Mouse (Mus musculus) C2C12 (cell line): ENCODE measurements around the gene Cd3eap. TPM values are rescaled to one million over a fixed set of nuclear protein-coding genes. Genes with fewer than 3 reads are reported as not detected.

ENCODE experiments used
- H3K27me3 ChIP-seq: one replicate; pipeline ENCODE4 v1.6.1; 2011; ENCODE audit not compliant: control insufficient read depth, insufficient read depth, insufficient read length
- H3K36me3 ChIP-seq: one replicate; pipeline ENCODE4 v1.6.1; 2011; ENCODE audit not compliant: control insufficient read depth, insufficient read depth
- H3K4me3 ChIP-seq: one replicate; pipeline ENCODE4 v1.5.1; 2011; ENCODE audit warnings: mild to moderate bottlenecking, control low read depth; ENCODE audit not compliant: poor library complexity, insufficient read depth, severe bottlenecking
- H3K79me2 ChIP-seq: one replicate; pipeline ENCODE4 v1.6.1; 2011; ENCODE audit not compliant: control insufficient read depth, insufficient read depth
- H3K79me3 ChIP-seq: one replicate; pipeline ENCODE4 v1.6.1; 2011; ENCODE audit warnings: low read depth, control low read depth
- H3ac ChIP-seq: one replicate; pipeline ENCODE3; 2011; ENCODE audit warnings: low read depth; ENCODE audit not compliant: control insufficient read depth, insufficient read length
- CEBPB ChIP-seq: IDR thresholded peaks from one replicate; pipeline ENCODE4 v1.6.1; 2011; ENCODE audit warnings: low read depth, mild to moderate bottlenecking, control low read depth, moderate library complexity
- CTCF ChIP-seq: IDR thresholded peaks from one replicate; pipeline ENCODE4 v1.5.1; 2011; ENCODE audit not compliant: control insufficient read depth, insufficient read depth, insufficient read length
- FOSL1 ChIP-seq: IDR thresholded peaks from one replicate; pipeline ENCODE4 v1.8.0; 2011; ENCODE audit warnings: mild to moderate bottlenecking, low read length; ENCODE audit not compliant: poor library complexity, insufficient read depth, severe bottlenecking
- MAX ChIP-seq: IDR thresholded peaks from one replicate; pipeline ENCODE4 v1.6.1; 2011; ENCODE audit warnings: mild to moderate bottlenecking, control low read depth
- MYOD1 ChIP-seq: IDR thresholded peaks from one replicate; pipeline ENCODE4 v1.6.1; 2011; ENCODE audit warnings: low read depth; ENCODE audit not compliant: control insufficient read depth, insufficient read length
- MYOG ChIP-seq: IDR thresholded peaks from one replicate; pipeline ENCODE4 v1.6.1; 2011; ENCODE audit not compliant: control insufficient read depth, insufficient read length; ENCODE audit errors: extremely low read depth
- USF1 ChIP-seq: IDR thresholded peaks from one replicate; pipeline ENCODE4 v1.6.1; 2011; ENCODE audit warnings: low read depth, mild to moderate bottlenecking, control low read depth, moderate library complexity
- polyA plus RNA-seq: library from polyadenylated mRNA; unstranded; fragments of >200 nt; fragmentation: generic; extraction: Trizol; gene quantifications from one replicate; pipeline ENCODE4 v1.2.1, GENCODE M21; 2012; ENCODE audit warnings: missing spikeins

Cd3eap gene
- polyA plus RNA-seq, 1 experiment: 25.6 TPM

- H3K4me3 ChIP-seq: no peak overlapping the region
- H3ac ChIP-seq: no peak overlapping the region
- TF ChIP-seq CEBPB (no peak), MYOG (no peak), USF1 (no peak), MAX (no peak), CTCF (no peak), FOSL1 (no peak), MYOD1 (no peak)
- H3K36me3 ChIP-seq: no peaks in the 10 kb centered on the region
- H3K79me2 ChIP-seq: no peaks in the 10 kb centered on the region
- H3K27me3 ChIP-seq: peaks cover 8% of the 10 kb centered on the region
- no peaks in the 10 kb centered on the region for H3K79me3 ChIP-seq
Observed at GRCm38 (mm10) chr7:19400946-19401345, 41.7 kb upstream of the Cd3eap start.

- Histone ChIP-seq H3ac (no peak overlapping the region), H3K79me2 (no peaks in the 10 kb centered on the region), H3K79me3 (no peaks in the 10 kb centered on the region), H3K36me3 (no peaks in the 10 kb centered on the region), H3K4me3 (no peak overlapping the region), H3K27me3 (peaks cover 8% of the 10 kb centered on the region)
- no peak for TF ChIP-seq USF1
- no peak for TF ChIP-seq MAX
- no peak for TF ChIP-seq CTCF
- TF ChIP-seq CEBPB: no peak
- TF ChIP-seq FOSL1: no peak
- no peak for TF ChIP-seq MYOD1
- no peak for TF ChIP-seq MYOG
Observed at GRCm38 (mm10) chr7:19399496-19400280, 40.4 kb upstream of the Cd3eap start.

- H3K36me3 ChIP-seq: peaks cover 4% of the 10 kb centered on the region
- H3K79me3 ChIP-seq: no peaks in the 10 kb centered on the region
- no peaks in the 10 kb centered on the region for H3K27me3 ChIP-seq
- no peak overlapping the region for H3K4me3 ChIP-seq
- no peak overlapping the region for H3ac ChIP-seq
- H3K79me2 ChIP-seq: no peaks in the 10 kb centered on the region
- TF ChIP-seq MYOG: no peak
- no peak for TF ChIP-seq CTCF
- no peak for TF ChIP-seq MAX
- no peak for TF ChIP-seq USF1
- no peak for TF ChIP-seq MYOD1
- TF ChIP-seq FOSL1: no peak
- TF ChIP-seq CEBPB: no peak
Observed at GRCm38 (mm10) chr7:19394484-19394883, 35.2 kb upstream of the Cd3eap start.

- no peak for TF ChIP-seq USF1
- TF ChIP-seq FOSL1: no peak
- TF ChIP-seq CEBPB: no peak
- TF ChIP-seq MYOG: no peak
- TF ChIP-seq MYOD1: no peak
- no peak for TF ChIP-seq CTCF
- TF ChIP-seq MAX: no peak
- no peaks in the 10 kb centered on the region for H3K27me3 ChIP-seq
- peaks cover 7% of the 10 kb centered on the region for H3K79me2 ChIP-seq
- H3ac ChIP-seq: no peak overlapping the region
- no peak overlapping the region for H3K4me3 ChIP-seq
- H3K79me3 ChIP-seq: no peaks in the 10 kb centered on the region
- H3K36me3 ChIP-seq: peaks cover 4% of the 10 kb centered on the region
Observed at GRCm38 (mm10) chr7:19388699-19389413, 29.6 kb upstream of the Cd3eap start.

- Histone ChIP-seq H3K27me3 (no peaks in the 10 kb centered on the region), H3K79me3 (peaks cover 14% of the 10 kb centered on the region), H3K36me3 (no peaks in the 10 kb centered on the region), H3K79me2 (peaks cover 26% of the 10 kb centered on the region), H3ac (no peak overlapping the region), H3K4me3 (no peak overlapping the region)
- TF ChIP-seq MAX (no peak), FOSL1 (no peak), CEBPB (no peak), CTCF (no peak), MYOD1 (no peak), MYOG (no peak), USF1 (no peak)
Observed at GRCm38 (mm10) chr7:19383708-19384107, 24.4 kb upstream of the Cd3eap start.
